Mouse (Mus musculus) liver, embryonic 12.5 days (tissue): ENCODE results near the gene B130006D01Rik. TPM values are rescaled to one million over a fixed set of nuclear protein-coding genes. Genes with fewer than 3 reads are reported as not detected.

Source experiments
- ATAC-seq: fragments of 200-750 bp; cut with Nextera tagmentation; 2 replicates; pipeline ENCODE4 v1.8.0; 2017; ENCODE audit warnings: moderate number of reproducible peaks, mild to moderate bottlenecking, moderate library complexity
- H3K27ac ChIP-seq: fragments of 300-500 bp; sonication (generic); 2 replicates; pipeline ENCODE4 v1.5.1; 2016; ENCODE audit warnings: mild to moderate bottlenecking
- H3K27me3 ChIP-seq: fragments of 300-500 bp; sonication (generic); replicated peaks from 2 replicates; pipeline ENCODE4 v1.6.1; 2016; ENCODE audit warnings: mild to moderate bottlenecking, moderate library complexity
- H3K36me3 ChIP-seq: fragments of 300-500 bp; sonication (generic); 2 replicates; pipeline ENCODE4 v1.6.1; 2016; ENCODE audit warnings: mild to moderate bottlenecking, moderate library complexity
- H3K4me1 ChIP-seq: fragments of 300-500 bp; sonication (generic); 2 replicates; pipeline ENCODE4 v1.6.1; 2016
- H3K4me2 ChIP-seq: fragments of 300-500 bp; sonication (generic); 2 replicates; pipeline ENCODE4 v1.6.1; 2016; ENCODE audit warnings: mild to moderate bottlenecking, moderate library complexity
- H3K4me3 ChIP-seq: fragments of 300-500 bp; sonication (generic); 2 replicates; pipeline ENCODE4 v1.5.1; 2016; ENCODE audit warnings: mild to moderate bottlenecking, moderate library complexity
- H3K9ac ChIP-seq: fragments of 300-500 bp; sonication (generic); 2 replicates; pipeline ENCODE4 v1.6.1; 2016; ENCODE audit warnings: mild to moderate bottlenecking, moderate library complexity
- H3K9me3 ChIP-seq: fragments of 300-500 bp; sonication (generic); replicated peaks from 2 replicates; pipeline ENCODE4 v1.6.1; 2016; ENCODE audit warnings: mild to moderate bottlenecking, moderate library complexity
- WGBS: fragments of 180-500 bp; shearing (Covaris S2); methylation state at CpG from one replicate; pipeline ENCODE4 v1.1.7; 2016; ENCODE audit not compliant: insufficient replicate concordance; 5-methylcytosine and 5-hydroxymethylcytosine counted together
- polyA plus RNA-seq: library from polyadenylated mRNA; unstranded; fragments of >200 nt; fragmentation: Nextera tagmentation; extraction: Ambion mirVana; gene quantifications from 2 replicates; pipeline ENCODE4 v1.2.1, GENCODE M21; 2016

Gene B130006D01Rik
- polyA plus RNA-seq, 1 experiment from 2014 or later = 0.62 TPM

DNA sequence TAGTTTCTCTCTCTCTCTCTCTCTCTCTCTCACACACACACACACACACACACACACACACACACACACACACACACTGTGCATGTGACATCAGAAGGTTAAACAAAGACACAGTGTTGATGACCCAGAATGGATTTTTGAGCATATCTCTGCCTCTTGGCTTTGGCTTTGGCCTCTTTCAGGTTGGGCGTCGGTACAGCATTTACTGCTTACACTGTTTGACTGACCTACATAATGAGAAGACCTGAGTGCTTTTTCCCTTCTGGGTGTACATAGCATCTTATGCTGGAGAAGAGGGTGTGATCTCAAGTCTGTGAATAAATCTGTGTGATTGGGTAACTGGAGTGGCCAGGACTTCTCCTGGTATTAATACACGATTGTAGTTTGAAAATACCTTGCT lies 4.0 kb upstream of the B130006D01Rik start:
- Histone ChIP-seq H3K4me1 (peaks cover 35% of the 10 kb centered on the region), H3K9me3 (no peaks in the 10 kb centered on the region), H3K4me2 (no peak overlapping the region), H3K27me3 (no peaks in the 10 kb centered on the region), H3K4me3 (no peak overlapping the region), H3K9ac (no peak overlapping the region), H3K27ac (no peak overlapping the region), H3K36me3 (peaks cover 6% of the 10 kb centered on the region)
- no peak for ATAC-seq
- 84% methylated on average over 3 of the region's 3 CpGs for WGBS

DNA sequence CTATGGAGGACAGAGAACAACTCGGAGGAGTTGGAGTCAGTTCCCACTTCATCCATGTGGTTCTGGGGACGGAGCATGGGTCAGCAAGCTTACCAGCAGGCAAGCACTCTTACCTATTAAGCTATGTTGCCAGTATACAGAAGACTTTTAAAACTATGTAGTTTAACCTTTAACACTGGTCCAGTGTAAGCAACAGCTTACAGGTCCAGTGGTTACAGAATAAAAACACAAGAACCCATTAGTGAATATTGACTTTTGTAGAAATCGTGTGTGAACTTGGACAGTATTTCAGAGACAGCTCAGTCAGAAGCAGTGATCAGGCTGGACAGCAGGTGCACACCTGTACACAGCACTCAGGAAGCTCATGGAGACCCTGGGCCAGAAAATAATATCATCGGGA lies 1.1 kb downstream of the B130006D01Rik start:
- no peak overlapping the region for H3K9ac ChIP-seq
- no peak overlapping the region for H3K27ac ChIP-seq
- H3K9me3 ChIP-seq = no peaks in the 10 kb centered on the region
- no peak for ATAC-seq
- WGBS = 84% methylated on average over 4 of the region's 4 CpGs
- H3K4me2 ChIP-seq = no peak overlapping the region
- H3K27me3 ChIP-seq = no peaks in the 10 kb centered on the region
- H3K36me3 ChIP-seq = peaks cover 6% of the 10 kb centered on the region
- H3K4me1 ChIP-seq = peaks cover 30% of the 10 kb centered on the region
- H3K4me3 ChIP-seq = no peak overlapping the region

DNA sequence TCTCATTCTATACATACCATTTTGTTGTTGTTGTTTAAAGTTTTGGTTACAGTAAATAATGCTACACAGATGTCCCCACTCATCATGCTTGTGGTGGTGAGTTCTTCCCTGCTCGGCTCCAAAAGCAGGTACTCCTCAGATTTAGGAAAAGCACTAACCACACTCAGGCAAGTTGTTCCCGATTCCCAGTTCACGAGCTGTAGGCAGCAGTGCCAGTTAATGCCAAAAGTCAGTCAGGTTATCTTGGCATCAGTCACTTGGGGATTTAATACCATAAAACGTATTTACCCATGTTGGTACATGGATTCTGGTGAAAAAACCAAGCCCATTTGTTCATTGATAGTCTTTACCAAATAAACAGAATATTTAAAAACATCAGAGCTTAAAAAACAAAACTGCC lies 2.8 kb downstream of the B130006D01Rik start:
- ATAC-seq = no peak
- Histone ChIP-seq H3K4me2 (no peak overlapping the region), H3K36me3 (peaks cover 6% of the 10 kb centered on the region), H3K27ac (no peak overlapping the region), H3K4me1 (peaks cover 30% of the 10 kb centered on the region), H3K4me3 (no peak overlapping the region), H3K9me3 (no peaks in the 10 kb centered on the region), H3K27me3 (no peaks in the 10 kb centered on the region), H3K9ac (no peak overlapping the region)
- WGBS = 73% methylated on average over 4 of the region's 4 CpGs

- no peak overlapping the region for H3K4me2 ChIP-seq
- ATAC-seq = no peak
- H3K9me3 ChIP-seq = no peaks in the 10 kb centered on the region
- H3K27ac ChIP-seq = no peak overlapping the region
- H3K4me1 ChIP-seq = peaks cover 30% of the 10 kb centered on the region
- WGBS = 73% methylated on average over 5 of the region's 5 CpGs
- H3K4me3 ChIP-seq = no peak overlapping the region
- no peak overlapping the region for H3K9ac ChIP-seq
- no peaks in the 10 kb centered on the region for H3K27me3 ChIP-seq
- H3K36me3 ChIP-seq = no peaks in the 10 kb centered on the region
These were observed 4.6 kb downstream of the B130006D01Rik start for GRCm38 (mm10) chr11:95727947-95728346.

DNA sequence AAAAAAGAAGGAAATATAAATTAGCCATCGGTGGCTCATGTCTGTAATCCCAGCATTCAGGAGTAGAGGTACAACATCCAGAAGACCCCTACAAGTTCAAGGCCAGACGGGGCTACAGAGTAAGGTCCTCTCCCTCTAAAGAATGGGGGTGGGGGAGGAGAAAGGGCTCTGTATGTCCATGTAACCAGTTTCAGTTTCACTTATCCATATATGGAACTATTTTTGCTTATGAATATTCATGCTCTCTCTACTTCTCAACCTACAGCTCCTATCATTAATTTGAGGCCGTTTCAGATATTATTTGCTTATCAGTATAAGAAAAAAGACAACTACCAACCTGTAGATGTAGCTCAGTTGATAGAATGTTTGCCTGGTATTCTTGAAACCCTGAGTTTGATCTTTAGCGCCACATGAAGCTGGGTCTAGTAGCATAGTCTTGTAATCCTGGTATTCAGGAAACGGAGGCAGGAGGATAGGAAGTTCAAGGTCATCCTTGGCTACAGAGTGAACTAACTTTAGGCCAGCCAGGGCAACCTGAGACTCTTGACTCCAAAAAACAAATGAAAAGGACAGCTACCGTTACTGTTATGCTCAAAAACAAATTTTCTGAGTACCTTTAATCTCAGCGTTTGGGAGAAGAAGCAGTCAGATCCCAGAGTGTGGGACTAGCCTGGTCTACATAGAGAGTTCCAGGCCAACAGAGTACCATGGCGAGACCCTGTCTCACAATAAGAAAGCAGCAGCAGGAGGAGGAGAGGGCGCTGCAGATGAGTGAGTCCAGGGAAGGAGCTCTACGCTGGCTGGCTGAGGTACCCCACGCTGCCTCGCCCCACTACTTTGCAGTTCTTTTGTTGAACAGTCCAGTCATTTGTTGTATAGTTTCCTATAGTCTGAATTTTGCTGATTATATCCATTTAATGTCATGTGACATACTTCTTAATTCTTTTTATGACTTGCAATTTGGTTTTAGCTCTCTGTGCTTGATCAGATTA lies 5.8 kb downstream of the B130006D01Rik start:
- peaks cover 27% of the 10 kb centered on the region for H3K4me1 ChIP-seq
- 0 out of 2 replicates have a peak overlapping the region, but pooled peaks have one; percentile 28 for H3K27ac ChIP-seq
- no peak overlapping the region for H3K4me3 ChIP-seq
- WGBS = 74% methylated on average over 12 of the region's 12 CpGs
- H3K4me2 ChIP-seq = 0 out of 2 replicates have a peak overlapping the region, but pooled peaks have one; percentile 9
- H3K9ac ChIP-seq = no peak overlapping the region
- H3K27me3 ChIP-seq = no peaks in the 10 kb centered on the region
- no peak for ATAC-seq
- no peaks in the 10 kb centered on the region for H3K36me3 ChIP-seq
- no peaks in the 10 kb centered on the region for H3K9me3 ChIP-seq

GRCm38 (mm10) chr11:95734485-95734884 lies 11.1 kb downstream of the B130006D01Rik start:
- ATAC-seq = no peak
- WGBS = 80% methylated on average over 2 of the region's 2 CpGs
- Histone ChIP-seq H3K9me3 (no peaks in the 10 kb centered on the region), H3K4me3 (no peak overlapping the region), H3K4me1 (peaks cover 13% of the 10 kb centered on the region), H3K4me2 (no peak overlapping the region), H3K36me3 (0 out of 2 replicates have a peak, but pooled peaks cover under 1% of the 10 kb centered on the region), H3K27me3 (no peaks in the 10 kb centered on the region), H3K27ac (no peak overlapping the region), H3K9ac (no peak overlapping the region)

- Histone ChIP-seq H3K27ac (peak overlapping the region; percentile 13; the same call in 1 of the 2 replicates), H3K36me3 (0 out of 2 replicates have a peak, but pooled peaks cover 2% of the 10 kb centered on the region), H3K9ac (no peak overlapping the region), H3K4me2 (no peak overlapping the region; the same call in 1 of the 2 replicates), H3K9me3 (no peaks in the 10 kb centered on the region), H3K4me1 (peaks cover 13% of the 10 kb centered on the region), H3K27me3 (no peaks in the 10 kb centered on the region), H3K4me3 (no peak overlapping the region)
- WGBS = 77% methylated on average over 3 of the region's 3 CpGs
- ATAC-seq = peak; percentile 42; the same call in 1 of the 2 replicates
These were observed 14.4 kb downstream of the B130006D01Rik start for GRCm38 (mm10) chr11:95737811-95738210.

DNA sequence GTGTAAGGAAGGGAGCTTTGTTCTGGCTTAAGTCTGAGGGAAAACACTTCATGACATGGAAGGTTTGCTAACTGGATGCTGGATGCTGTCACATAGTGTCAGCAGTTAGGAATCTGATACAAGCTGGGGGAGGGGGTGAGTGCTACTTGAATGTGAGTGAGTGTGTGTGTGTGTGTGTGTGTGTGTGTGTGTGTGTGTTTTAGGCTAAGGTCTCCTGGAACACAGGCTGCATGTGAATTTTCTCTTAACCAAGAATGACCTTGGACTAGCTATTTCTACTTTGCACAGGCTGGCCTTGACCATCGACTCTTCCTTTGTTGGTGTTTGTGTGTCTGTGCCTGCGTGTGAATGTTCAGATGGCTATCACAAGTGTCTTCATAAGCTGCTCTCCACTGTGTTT lies 21.1 kb downstream of the B130006D01Rik start:
- Histone ChIP-seq H3K27ac (no peak overlapping the region), H3K9me3 (no peaks in the 10 kb centered on the region)

GRCm38 (mm10) chr11:95746821-95747220 lies 23.4 kb downstream of the B130006D01Rik start:
- no peak overlapping the region for H3K9ac ChIP-seq
- H3K4me3 ChIP-seq = no peak overlapping the region
- H3K9me3 ChIP-seq = no peaks in the 10 kb centered on the region
- H3K27me3 ChIP-seq = no peaks in the 10 kb centered on the region
- H3K36me3 ChIP-seq = peaks cover 29% of the 10 kb centered on the region
- 75% methylated on average over 4 of the region's 4 CpGs for WGBS
- H3K4me1 ChIP-seq = peaks cover 44% of the 10 kb centered on the region
- no peak for ATAC-seq
- no peak overlapping the region for H3K27ac ChIP-seq
- no peak overlapping the region for H3K4me2 ChIP-seq

More for the DNA sequence above, 21.1 kb downstream of the B130006D01Rik start:
- Histone ChIP-seq H3K27me3 (no peaks in the 10 kb centered on the region), H3K4me2 (no peak overlapping the region), H3K4me3 (no peak overlapping the region), H3K9ac (no peak overlapping the region), H3K36me3 (peaks cover 14% of the 10 kb centered on the region), H3K4me1 (peaks cover 33% of the 10 kb centered on the region)
- no peak for ATAC-seq
- WGBS = 68% methylated on average over 2 of the region's 2 CpGs

DNA sequence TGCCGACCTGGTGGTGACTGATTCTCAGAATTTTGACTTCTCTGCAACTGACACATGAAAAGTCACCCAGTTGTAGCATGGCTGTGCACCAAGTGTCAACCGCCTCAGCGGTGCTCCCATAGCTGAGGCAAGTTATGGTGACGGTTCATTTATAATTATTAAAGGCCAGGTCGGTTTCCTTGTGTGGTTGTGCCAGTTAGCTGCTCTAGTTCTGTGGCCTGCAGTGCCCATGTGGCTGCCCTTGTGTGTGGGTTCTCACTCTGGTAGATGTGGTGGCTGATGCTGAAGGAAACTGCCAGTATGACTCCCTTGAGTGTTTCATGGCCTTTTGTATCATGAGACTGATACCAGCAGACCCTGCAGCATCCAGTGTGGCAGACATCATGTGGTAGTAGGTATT lies 24.9 kb downstream of the B130006D01Rik start:
- no peak for ATAC-seq
- Histone ChIP-seq H3K36me3 (peaks cover 40% of the 10 kb centered on the region), H3K4me1 (peaks cover 44% of the 10 kb centered on the region), H3K4me2 (no peak overlapping the region), H3K27ac (0 out of 2 replicates have a peak overlapping the region, but pooled peaks have one; percentile 2), H3K27me3 (no peaks in the 10 kb centered on the region), H3K9me3 (no peaks in the 10 kb centered on the region), H3K4me3 (no peak overlapping the region), H3K9ac (no peak overlapping the region; the same call in 1 of the 2 replicates)
- WGBS = 77% methylated on average over 5 of the region's 5 CpGs

DNA sequence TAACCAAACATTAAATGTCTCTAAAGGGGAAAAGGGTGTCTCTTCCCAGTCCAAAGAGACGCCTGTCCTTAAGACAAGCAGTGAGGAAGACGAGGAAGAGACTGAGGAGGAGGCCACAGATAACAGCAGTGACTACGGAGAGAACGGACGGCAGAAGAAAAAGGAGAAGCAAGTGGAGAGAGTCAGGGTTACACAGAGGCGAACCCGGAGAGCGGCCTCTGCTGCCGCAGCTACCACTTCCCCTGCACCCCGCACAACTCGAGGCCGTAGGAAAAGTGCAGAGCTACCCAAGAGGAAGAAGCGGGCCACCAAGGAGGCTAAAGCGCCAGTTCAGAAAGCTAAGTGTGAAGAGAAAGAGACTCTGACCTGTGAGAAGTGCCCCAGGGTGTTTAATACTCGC lies 26.2 kb downstream of the B130006D01Rik start:
- Histone ChIP-seq H3K36me3 (peaks cover 53% of the 10 kb centered on the region), H3K4me3 (no peak overlapping the region), H3K4me2 (no peak overlapping the region), H3K27me3 (no peaks in the 10 kb centered on the region), H3K4me1 (peaks cover 36% of the 10 kb centered on the region), H3K9me3 (no peaks in the 10 kb centered on the region), H3K9ac (0 out of 2 replicates have a peak overlapping the region, but pooled peaks have one; percentile 10), H3K27ac (peak overlapping the region; percentile 10; the same call in 1 of the 2 replicates)
- no peak for ATAC-seq
- 34% methylated on average over 15 of the region's 15 CpGs for WGBS

DNA sequence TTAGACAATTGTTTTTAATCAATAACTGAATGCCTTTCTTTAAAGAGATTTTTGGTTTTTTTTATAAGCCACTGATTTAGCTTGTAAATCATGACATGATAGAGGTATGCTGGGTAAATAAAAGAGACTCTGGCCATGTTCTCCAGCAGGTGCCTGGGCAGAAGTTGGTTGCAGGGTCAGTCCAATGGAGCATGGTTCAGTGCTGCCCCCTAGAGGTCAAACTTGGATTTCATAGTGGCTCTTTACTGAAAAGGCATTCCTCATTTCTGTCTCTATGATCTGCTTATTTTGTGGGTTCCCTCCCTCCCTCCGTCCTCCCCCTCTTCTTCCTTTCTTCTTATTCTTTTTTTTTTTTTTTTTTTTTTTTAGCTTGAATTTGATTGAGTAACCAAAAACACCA lies 27.6 kb downstream of the B130006D01Rik start:
- Histone ChIP-seq H3K4me3 (no peak overlapping the region), H3K36me3 (peaks cover 66% of the 10 kb centered on the region), H3K27me3 (no peaks in the 10 kb centered on the region), H3K9ac (no peak overlapping the region), H3K4me2 (no peak overlapping the region), H3K4me1 (peaks cover 30% of the 10 kb centered on the region), H3K9me3 (no peaks in the 10 kb centered on the region), H3K27ac (no peak overlapping the region)
- 0% methylated on average over 1 of the region's 1 CpGs for WGBS
- ATAC-seq = no peak
